Mouse (Mus musculus) lung, embryonic 15.5 days (tissue): ENCODE data around the gene Ttc28. TPM values are rescaled to one million over a fixed set of nuclear protein-coding genes. Genes with fewer than 3 reads are reported as not detected.
A peak's percentile ranks its signal among the peaks of the same experiment; 100 is the strongest.

Experiments
- ATAC-seq: fragments of 200-750 bp; cut with Nextera tagmentation; 2 replicates; pipeline ENCODE4 v1.8.0; 2017; ENCODE audit warnings: moderate number of reproducible peaks, borderline replicate concordance; ENCODE audit not compliant: low FRiP score, low TSS enrichment; ENCODE audit errors: extremely low read depth
- H3K27ac ChIP-seq: fragments of 300-500 bp; sonication (generic); 2 replicates; pipeline ENCODE4 v1.5.1; 2015; ENCODE audit warnings: moderate library complexity, mild to moderate bottlenecking, inconsistent platforms
- H3K27me3 ChIP-seq: fragments of 300-500 bp; sonication (generic); 2 replicates; pipeline ENCODE4 v1.6.1; 2015; ENCODE audit warnings: inconsistent platforms
- H3K36me3 ChIP-seq: fragments of 300-500 bp; sonication (generic); 2 replicates; pipeline ENCODE4 v1.6.1; 2015; ENCODE audit warnings: inconsistent platforms
- H3K4me1 ChIP-seq: fragments of 300-500 bp; sonication (generic); 2 replicates; pipeline ENCODE4 v1.6.1; 2015; ENCODE audit warnings: inconsistent platforms
- H3K4me2 ChIP-seq: fragments of 300-500 bp; sonication (generic); 2 replicates; pipeline ENCODE4 v1.6.1; 2015; ENCODE audit warnings: inconsistent platforms, mild to moderate bottlenecking, moderate library complexity
- H3K4me3 ChIP-seq: fragments of 300-500 bp; sonication (generic); 2 replicates; pipeline ENCODE4 v1.5.1; 2015; ENCODE audit warnings: mild to moderate bottlenecking, inconsistent platforms
- H3K9ac ChIP-seq: fragments of 300-500 bp; sonication (generic); 2 replicates; pipeline ENCODE4 v1.6.1; 2015; ENCODE audit warnings: inconsistent platforms
- H3K9me3 ChIP-seq: fragments of 300-500 bp; sonication (generic); 2 replicates; pipeline ENCODE4 v1.6.1; 2016; ENCODE audit warnings: inconsistent platforms
- WGBS: fragments of 180-500 bp; shearing (Covaris S2); methylation state at CpG from one replicate; pipeline ENCODE4 v1.1.7; 2015; 5-methylcytosine and 5-hydroxymethylcytosine counted together
- polyA plus RNA-seq: library from polyadenylated mRNA; unstranded; fragments of >200 nt; fragmentation: Nextera tagmentation; extraction: Ambion mirVana; gene quantifications from 2 replicates; pipeline ENCODE4 v1.2.1, GENCODE M21; 2015

The Ttc28 gene
- polyA plus RNA-seq, 1 experiment from 2014 or later, result 9.9 TPM

GRCm38 (mm10) chr5:111194829-111195228, 315.2 kb downstream of the Ttc28 start:
- no peak for ATAC-seq
- WGBS, result 64% methylated on average over 2 of the region's 2 CpGs

DNA sequence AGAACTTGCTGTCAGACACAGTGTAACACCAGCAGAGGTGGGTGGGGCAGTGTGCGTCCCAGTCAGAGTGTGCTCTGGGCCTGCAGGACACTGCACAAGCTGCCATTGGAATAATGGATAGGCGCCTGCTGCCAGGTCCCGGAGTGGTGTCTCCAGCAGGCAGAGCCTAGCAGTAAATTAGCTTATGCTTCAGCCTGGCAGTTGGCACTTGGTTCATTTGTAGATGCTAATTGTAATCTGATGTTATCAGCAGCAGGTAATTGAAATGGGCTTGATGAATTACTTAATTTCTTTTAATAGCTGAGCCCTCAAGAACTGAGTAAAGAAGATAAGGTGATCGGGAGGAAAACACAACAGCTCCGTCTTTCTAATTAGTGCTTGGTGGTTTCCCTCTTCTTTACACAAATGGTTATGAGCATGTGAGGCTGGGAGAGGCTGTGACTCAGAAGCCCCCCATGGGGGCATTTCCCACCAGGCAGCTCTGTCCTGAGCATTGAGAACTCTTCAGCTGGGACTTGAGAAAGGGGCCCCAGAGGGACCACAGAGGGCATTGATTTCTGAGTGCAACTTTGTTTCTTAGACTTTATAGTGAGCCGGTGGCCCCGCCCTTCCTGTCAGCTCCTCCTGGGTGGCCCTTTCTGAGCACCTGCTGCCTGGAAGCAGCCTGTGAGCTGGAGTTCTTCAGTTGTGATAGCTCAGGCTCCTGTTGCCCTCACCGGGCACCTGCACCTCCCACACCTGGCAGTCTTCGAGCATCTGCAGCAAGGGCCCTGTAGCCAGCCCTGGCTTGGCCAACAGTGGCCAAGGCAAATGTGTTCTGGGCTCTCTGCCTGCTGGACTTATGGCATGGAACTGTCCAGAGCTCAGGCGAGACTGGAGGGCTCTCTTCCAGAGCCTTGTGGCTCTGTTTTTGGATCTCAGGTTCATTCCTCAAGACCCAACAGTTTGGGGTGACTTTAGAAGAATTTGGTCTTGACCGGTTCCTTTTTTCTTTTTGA, 316.2 kb downstream of the Ttc28 start:
- Histone ChIP-seq H3K27me3 (no peaks in the 10 kb centered on the region), H3K4me1 (peaks cover 24% of the 10 kb centered on the region), H3K9me3 (no peaks in the 10 kb centered on the region), H3K27ac (no peak overlapping the region), H3K9ac (no peak overlapping the region), H3K4me3 (no peak overlapping the region), H3K36me3 (no peaks in the 10 kb centered on the region), H3K4me2 (no peak overlapping the region)
- WGBS, result 44% methylated on average over 11 of the region's 11 CpGs
- ATAC-seq, result no peak

More at GRCm38 (mm10) chr5:111194829-111195228, 315.2 kb downstream of the Ttc28 start:
- Histone ChIP-seq H3K4me2 (no peak overlapping the region), H3K4me3 (no peak overlapping the region), H3K9ac (no peak overlapping the region), H3K27ac (no peak overlapping the region), H3K36me3 (no peaks in the 10 kb centered on the region), H3K4me1 (peaks cover 15% of the 10 kb centered on the region), H3K27me3 (no peaks in the 10 kb centered on the region), H3K9me3 (no peaks in the 10 kb centered on the region)

- Histone ChIP-seq H3K36me3 (no peaks in the 10 kb centered on the region), H3K4me2 (no peak overlapping the region), H3K9ac (no peak overlapping the region), H3K27me3 (no peaks in the 10 kb centered on the region), H3K27ac (no peak overlapping the region), H3K4me1 (peaks cover 36% of the 10 kb centered on the region), H3K9me3 (no peaks in the 10 kb centered on the region), H3K4me3 (no peak overlapping the region)
- ATAC-seq, result no peak
- 76% methylated on average over 15 of the region's 15 CpGs for WGBS
Observed at GRCm38 (mm10) chr5:111197727-111198126, 318.1 kb downstream of the Ttc28 start.

GRCm38 (mm10) chr5:111200167-111200840, 320.7 kb downstream of the Ttc28 start:
- H3K9ac ChIP-seq, result no peak overlapping the region
- peaks cover 47% of the 10 kb centered on the region for H3K4me1 ChIP-seq
- no peaks in the 10 kb centered on the region for H3K9me3 ChIP-seq
- H3K27ac ChIP-seq, result peak overlapping the region; percentile 54
- no peaks in the 10 kb centered on the region for H3K27me3 ChIP-seq
- no peak overlapping the region for H3K4me3 ChIP-seq
- whole genome bisulfite sequencing, result 39% methylated on average over 12 of the region's 15 CpGs
- ATAC-seq, result no peak
- H3K4me2 ChIP-seq, result no peak overlapping the region
- no peaks in the 10 kb centered on the region for H3K36me3 ChIP-seq

DNA sequence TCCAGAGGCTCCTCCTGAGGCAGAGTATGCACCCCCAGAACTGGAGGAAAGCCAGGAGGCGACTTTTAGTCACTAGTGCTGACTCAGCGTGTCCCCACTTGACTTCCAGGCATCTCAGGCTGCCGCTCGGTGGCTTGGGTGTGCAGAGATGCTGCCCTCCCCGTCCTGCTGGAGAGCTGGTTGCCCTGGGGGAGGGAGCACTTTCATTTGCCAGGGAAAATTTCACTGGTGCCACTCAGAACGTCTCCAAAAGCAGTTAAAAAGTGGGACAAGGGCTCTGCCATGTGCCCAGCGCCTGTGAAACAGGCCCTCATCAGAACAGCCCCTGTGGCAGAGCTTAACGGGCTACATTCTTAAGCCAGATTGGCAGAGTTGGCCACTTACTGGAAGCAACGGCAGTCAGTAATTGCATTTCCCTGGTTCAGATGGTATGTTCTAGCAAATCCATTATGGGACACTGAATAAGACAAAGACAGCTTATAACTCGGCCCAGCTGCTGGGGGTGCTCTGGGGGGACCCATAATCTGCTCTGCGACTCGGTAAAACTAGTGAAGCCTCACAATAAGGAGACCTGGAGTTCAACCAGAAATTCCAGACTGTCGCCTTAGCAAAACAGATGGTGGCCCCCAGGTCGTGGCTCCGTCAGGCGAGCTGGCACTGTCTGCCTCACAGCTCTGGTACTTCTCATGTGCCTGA, 321.5 kb downstream of the Ttc28 start:
- Histone ChIP-seq H3K36me3 (no peaks in the 10 kb centered on the region), H3K27me3 (no peaks in the 10 kb centered on the region), H3K4me3 (no peak overlapping the region), H3K27ac (peak overlapping the region; percentile 63), H3K4me1 (peaks cover 40% of the 10 kb centered on the region), H3K9ac (no peak overlapping the region), H3K4me2 (peak overlapping the region; percentile 17; the same call in 1 of the 2 replicates), H3K9me3 (no peaks in the 10 kb centered on the region)
- WGBS, result 41% methylated on average over 16 of the region's 16 CpGs
- no peak for ATAC-seq

GRCm38 (mm10) chr5:111204221-111204620, 324.6 kb downstream of the Ttc28 start:
- Histone ChIP-seq H3K9me3 (no peaks in the 10 kb centered on the region), H3K9ac (no peak overlapping the region), H3K27me3 (no peaks in the 10 kb centered on the region), H3K36me3 (no peaks in the 10 kb centered on the region), H3K27ac (no peak overlapping the region), H3K4me1 (peaks cover 51% of the 10 kb centered on the region), H3K4me3 (no peak overlapping the region), H3K4me2 (no peak overlapping the region)
- no peak for ATAC-seq
- WGBS, result 71% methylated on average over 5 of the region's 5 CpGs

- H3K36me3 ChIP-seq, result no peaks in the 10 kb centered on the region
- H3K4me2 ChIP-seq, result no peak overlapping the region
- 47% methylated on average over 4 of the region's 4 CpGs for WGBS
- no peak for ATAC-seq
- no peak overlapping the region for H3K9ac ChIP-seq
- H3K9me3 ChIP-seq, result no peaks in the 10 kb centered on the region
- no peak overlapping the region for H3K4me3 ChIP-seq
- H3K27ac ChIP-seq, result no peak overlapping the region
- peaks cover 44% of the 10 kb centered on the region for H3K4me1 ChIP-seq
- H3K27me3 ChIP-seq, result no peaks in the 10 kb centered on the region
Observed at GRCm38 (mm10) chr5:111204976-111205586, 325.5 kb downstream of the Ttc28 start.

- Histone ChIP-seq H3K4me1 (peaks cover 37% of the 10 kb centered on the region), H3K9me3 (no peaks in the 10 kb centered on the region), H3K4me2 (no peak overlapping the region), H3K36me3 (no peaks in the 10 kb centered on the region), H3K27me3 (no peaks in the 10 kb centered on the region), H3K9ac (no peak overlapping the region), H3K27ac (no peak overlapping the region), H3K4me3 (no peak overlapping the region)
- 45% methylated on average over 4 of the region's 4 CpGs for WGBS
- no peak for ATAC-seq
Observed at GRCm38 (mm10) chr5:111205817-111206216, 326.2 kb downstream of the Ttc28 start.

GRCm38 (mm10) chr5:111207924-111208659, 328.5 kb downstream of the Ttc28 start:
- WGBS, result 47% methylated on average over 8 of the region's 8 CpGs
- no peaks in the 10 kb centered on the region for H3K36me3 ChIP-seq

DNA sequence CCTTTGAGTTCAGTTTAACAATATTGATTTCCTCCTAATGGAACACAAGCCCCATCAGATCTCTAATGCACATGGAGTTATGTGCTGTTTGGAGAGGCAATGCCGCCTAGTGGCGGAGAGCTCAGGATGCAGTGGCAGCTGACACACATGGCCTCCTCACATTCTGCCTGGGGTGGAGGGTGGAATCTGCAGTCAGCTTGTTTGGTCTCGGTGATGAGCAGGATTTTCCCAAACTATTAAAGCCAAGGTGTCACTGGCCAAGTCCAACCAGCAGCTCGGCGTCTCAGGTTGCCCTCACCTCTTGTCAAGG, 329.0 kb downstream of the Ttc28 start:
- Histone ChIP-seq H3K36me3 (no peaks in the 10 kb centered on the region), H3K4me3 (no peak overlapping the region), H3K4me1 (peaks cover 22% of the 10 kb centered on the region), H3K27me3 (no peaks in the 10 kb centered on the region), H3K4me2 (peak overlapping the region; percentile 36), H3K27ac (no peak overlapping the region), H3K9ac (no peak overlapping the region), H3K9me3 (no peaks in the 10 kb centered on the region)
- no peak for ATAC-seq
- WGBS, result 37% methylated on average over 5 of the region's 5 CpGs

More at GRCm38 (mm10) chr5:111207924-111208659, 328.5 kb downstream of the Ttc28 start:
- Histone ChIP-seq H3K4me3 (no peak overlapping the region), H3K4me2 (peak overlapping the region; percentile 36), H3K9ac (no peak overlapping the region), H3K9me3 (no peaks in the 10 kb centered on the region), H3K4me1 (peaks cover 23% of the 10 kb centered on the region), H3K27me3 (no peaks in the 10 kb centered on the region), H3K27ac (0 out of 2 replicates have a peak overlapping the region, but pooled peaks have one; percentile 3)
- ATAC-seq, result 0 out of 2 replicates have a peak, but pooled peaks have one; percentile 17

DNA sequence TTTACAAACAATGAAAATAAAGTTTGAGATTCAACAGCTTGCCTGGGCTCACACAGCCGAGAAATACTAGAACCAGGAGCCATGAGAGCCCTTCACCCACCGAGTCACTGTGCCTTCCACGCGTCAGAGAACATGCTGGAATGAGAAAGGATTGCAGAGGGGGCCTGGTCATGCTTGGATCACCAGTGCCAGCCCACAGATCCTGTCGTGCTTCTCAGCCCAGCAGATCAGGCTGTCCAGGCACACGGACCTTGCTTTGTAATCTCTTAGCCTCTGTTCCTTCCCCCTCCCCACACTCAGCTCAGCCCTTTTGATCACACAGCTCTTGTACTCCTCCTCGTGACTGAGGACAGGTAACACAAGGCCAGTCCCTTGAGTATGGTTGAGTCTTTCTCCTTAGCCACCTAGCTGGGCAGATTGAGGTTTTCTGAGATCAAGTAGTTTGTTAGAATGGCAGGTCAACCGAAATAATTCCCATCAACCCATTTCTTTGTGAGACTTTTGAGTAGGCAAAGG, 334.4 kb downstream of the Ttc28 start:
- H3K4me1 ChIP-seq, result peaks cover 12% of the 10 kb centered on the region
- no peaks in the 10 kb centered on the region for H3K27me3 ChIP-seq
- no peaks in the 10 kb centered on the region for H3K36me3 ChIP-seq
- H3K4me3 ChIP-seq, result no peak overlapping the region
- no peak overlapping the region for H3K27ac ChIP-seq
- H3K4me2 ChIP-seq, result no peak overlapping the region
- WGBS, result 45% methylated on average over 8 of the region's 8 CpGs
- ATAC-seq, result no peak
- no peaks in the 10 kb centered on the region for H3K9me3 ChIP-seq
- no peak overlapping the region for H3K9ac ChIP-seq
